Mouse (Mus musculus): Measurements from ENCODE around the gene Ascc2. TPM values are rescaled to one million over a fixed set of nuclear protein-coding genes. Genes with fewer than 3 reads are reported as not detected.

Ascc2 gene
- 7.8 and 17.2 TPM in 2 replicates for polyA plus RNA-seq (2012; rRNA removed)

GRCm38 (mm10) chr11:4637534-4638234, at the start of gene Ascc2:
Gene Ascc2, plus strand, starts transcription at chr11:4637747.
- peaks cover 8% of the 10 kb centered on the region; the same call in 1 of the 2 replicates for H3K36me3 ChIP-seq (ENCODE audit: control insufficient read depth, insufficient read depth, low read length)
- peaks cover 11% of the 10 kb centered on the region; the same call in 1 of the 2 replicates for H3K4me1 ChIP-seq (ENCODE audit: control insufficient read depth, insufficient read depth, insufficient read length, low read length)
- WGBS: under 1% methylated on average over 35 of the region's 35 CpGs
- no peaks in the 10 kb centered on the region for H3K27me3 ChIP-seq (ENCODE audit: control insufficient read depth, insufficient read depth, low read length)
- peak within 1 kb of the TSS; percentile 80 for H3K27ac ChIP-seq (ENCODE audit: insufficient read depth, low read depth, low read length)
- TF ChIP-seq CTCF (IDR thresholded peaks at IDR 0.05; ENCODE audit: extremely low read depth, insufficient read length, insufficient replicate concordance, low read depth, low read length): no peak
- peak; percentile 61 for TF ChIP-seq POLR2A (IDR thresholded peaks at IDR 0.05; ENCODE audit: low read depth, low read length)
- H3K4me3 ChIP-seq (ENCODE audit: low read depth, low read length): peak within 1 kb of the TSS; percentile 86

- Histone ChIP-seq H3K4me3 (ENCODE audit: low read depth, low read length) (no peak overlapping the region), H3K36me3 (ENCODE audit: control insufficient read depth, insufficient read depth, low read length) (peaks cover 3% of the 10 kb centered on the region; the same call in 1 of the 2 replicates), H3K4me1 (ENCODE audit: control insufficient read depth, insufficient read depth, insufficient read length, low read length) (no peaks in the 10 kb centered on the region; the same call in 1 of the 2 replicates), H3K27ac (ENCODE audit: insufficient read depth, low read depth, low read length) (no peak overlapping the region), H3K27me3 (ENCODE audit: control insufficient read depth, insufficient read depth, low read length) (no peaks in the 10 kb centered on the region)
- WGBS: 70% methylated on average over 4 of the region's 4 CpGs
- TF ChIP-seq CTCF (IDR thresholded peaks at IDR 0.05; ENCODE audit: extremely low read depth, insufficient read length, insufficient replicate concordance, low read depth, low read length) (no peak), POLR2A (IDR thresholded peaks at IDR 0.05; ENCODE audit: low read depth, low read length) (no peak)
These were observed 45.7 kb upstream of the Ascc2 start for GRCm38 (mm10) chr11:4591811-4592210.

GRCm38 (mm10) chr11:4593491-4593848, 44.1 kb upstream of the Ascc2 start:
- no peaks in the 10 kb centered on the region for H3K27me3 ChIP-seq (ENCODE audit: control insufficient read depth, insufficient read depth, low read length)
- H3K4me3 ChIP-seq (ENCODE audit: low read depth, low read length): no peak overlapping the region
- 3% methylated on average over 5 of the region's 5 CpGs for WGBS
- TF ChIP-seq POLR2A (IDR thresholded peaks at IDR 0.05; ENCODE audit: low read depth, low read length): no peak
- TF ChIP-seq CTCF (IDR thresholded peaks at IDR 0.05; ENCODE audit: extremely low read depth, insufficient read length, insufficient replicate concordance, low read depth, low read length): no peak
- H3K36me3 ChIP-seq (ENCODE audit: control insufficient read depth, insufficient read depth, low read length): no peaks in the 10 kb centered on the region
- H3K4me1 ChIP-seq (ENCODE audit: control insufficient read depth, insufficient read depth, insufficient read length, low read length): no peaks in the 10 kb centered on the region; the same call in 1 of the 2 replicates
- no peak overlapping the region for H3K27ac ChIP-seq (ENCODE audit: insufficient read depth, low read depth, low read length)

GRCm38 (mm10) chr11:4593849-4594607, 43.5 kb upstream of the Ascc2 start:
- WGBS: under 1% methylated on average over 45 of the region's 45 CpGs
- peak overlapping the region; percentile 93 for H3K4me3 ChIP-seq (ENCODE audit: low read depth, low read length)

GRCm38 (mm10) chr11:4594608-4595500, 42.7 kb upstream of the Ascc2 start, which contains the start of gene Mtmr3:
Gene Mtmr3, minus strand, starts transcription at chr11:4594863.
- TF ChIP-seq POLR2A (IDR thresholded peaks at IDR 0.05; ENCODE audit: low read depth, low read length): peak; percentile 42; the same call in 1 of the 2 replicates
- no peak for TF ChIP-seq CTCF (IDR thresholded peaks at IDR 0.05; ENCODE audit: extremely low read depth, insufficient read length, insufficient replicate concordance, low read depth, low read length)
- 3% methylated on average over 53 of the region's 53 CpGs for WGBS
- Histone ChIP-seq H3K36me3 (ENCODE audit: control insufficient read depth, insufficient read depth, low read length) (no peaks in the 10 kb centered on the region), H3K27ac (ENCODE audit: insufficient read depth, low read depth, low read length) (peak within 1 kb of the TSS; percentile 78), H3K27me3 (ENCODE audit: control insufficient read depth, insufficient read depth, low read length) (no peaks in the 10 kb centered on the region), H3K4me1 (ENCODE audit: control insufficient read depth, insufficient read depth, insufficient read length, low read length) (no peaks in the 10 kb centered on the region; the same call in 1 of the 2 replicates), H3K4me3 (ENCODE audit: low read depth, low read length) (peak within 1 kb of the TSS; percentile 93)

More at GRCm38 (mm10) chr11:4593849-4594607, 43.5 kb upstream of the Ascc2 start:
- H3K27ac ChIP-seq (ENCODE audit: insufficient read depth, low read depth, low read length): peak overlapping the region; percentile 78
- no peaks in the 10 kb centered on the region; the same call in 1 of the 2 replicates for H3K4me1 ChIP-seq (ENCODE audit: control insufficient read depth, insufficient read depth, insufficient read length, low read length)
- no peak for TF ChIP-seq CTCF (IDR thresholded peaks at IDR 0.05; ENCODE audit: extremely low read depth, insufficient read length, insufficient replicate concordance, low read depth, low read length)
- TF ChIP-seq POLR2A (IDR thresholded peaks at IDR 0.05; ENCODE audit: low read depth, low read length): no peak
- H3K27me3 ChIP-seq (ENCODE audit: control insufficient read depth, insufficient read depth, low read length): no peaks in the 10 kb centered on the region
- no peaks in the 10 kb centered on the region for H3K36me3 ChIP-seq (ENCODE audit: control insufficient read depth, insufficient read depth, low read length)

- WGBS: 80% methylated on average over 2 of the region's 2 CpGs
- H3K4me3 ChIP-seq (ENCODE audit: low read depth, low read length): no peak overlapping the region
- 0 out of 2 replicates have a peak, but pooled peaks cover 4% of the 10 kb centered on the region for H3K4me1 ChIP-seq (ENCODE audit: control insufficient read depth, insufficient read depth, insufficient read length, low read length)
- H3K36me3 ChIP-seq (ENCODE audit: control insufficient read depth, insufficient read depth, low read length): no peaks in the 10 kb centered on the region
- TF ChIP-seq CTCF (IDR thresholded peaks at IDR 0.05; ENCODE audit: extremely low read depth, insufficient read length, insufficient replicate concordance, low read depth, low read length) (no peak), POLR2A (IDR thresholded peaks at IDR 0.05; ENCODE audit: low read depth, low read length) (no peak)
- no peaks in the 10 kb centered on the region for H3K27me3 ChIP-seq (ENCODE audit: control insufficient read depth, insufficient read depth, low read length)
- no peak overlapping the region for H3K27ac ChIP-seq (ENCODE audit: insufficient read depth, low read depth, low read length)
These were observed 39.1 kb upstream of the Ascc2 start for GRCm38 (mm10) chr11:4598411-4598810.

All from small intestine, adult 2 months (tissue).